Mouse (Mus musculus): ENCODE results near the gene Wfdc12.

DNA sequence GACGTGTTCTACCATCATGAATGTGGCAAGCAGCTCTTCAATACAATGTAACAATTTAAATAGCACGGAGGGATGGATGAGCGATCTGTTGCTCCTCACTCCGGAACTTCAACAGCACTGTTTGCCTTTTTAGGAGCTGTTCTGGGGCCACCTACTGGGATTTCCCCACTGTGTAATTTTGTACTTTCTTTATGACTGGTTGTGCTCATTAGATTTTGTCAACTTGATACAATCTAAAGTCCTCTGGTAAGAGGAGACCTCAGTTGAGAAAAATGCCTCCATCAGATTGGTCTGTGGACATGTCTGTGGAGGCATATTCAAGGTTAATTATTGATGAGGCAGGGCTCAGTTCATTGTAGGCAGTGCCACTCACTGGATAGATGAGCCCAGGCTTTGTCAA lies 20.5 kb upstream of the Wfdc12 start:
- TF ChIP-seq USF1 (IDR thresholded peaks at IDR 0.05; ENCODE audit: low read depth) (no peak), POLR2AphosphoS2 (IDR thresholded peaks at IDR 0.05; ENCODE audit: insufficient read length, low read depth) (no peak), POLR2A (IDR thresholded peaks at IDR 0.05; ENCODE audit: insufficient read length, low read depth) (no peak), MAX (IDR thresholded peaks at IDR 0.05; ENCODE audit: low read depth) (no peak), E2F4 (IDR thresholded peaks at IDR 0.05; ENCODE audit: insufficient read depth) (no peak), TCF12 (IDR thresholded peaks at IDR 0.05; ENCODE audit: insufficient read depth, poor library complexity, severe bottlenecking) (no peak), REST (IDR thresholded peaks at IDR 0.05; ENCODE audit: insufficient read depth, insufficient read length) (no peak), MYOG (IDR thresholded peaks at IDR 0.05; ENCODE audit: control insufficient read depth in 1 of 3, insufficient read depth in 1 of 3, insufficient read length in 2 of 3, low read depth in 2 of 3) (no peak), TCF3 (IDR thresholded peaks at IDR 0.05; ENCODE audit: insufficient read length, low read depth) (no peak)
